Mouse (Mus musculus) hindbrain, embryonic 11.5 days (tissue): ENCODE results near the gene Xylt2. TPM values are rescaled to one million over a fixed set of nuclear protein-coding genes. Genes with fewer than 3 reads are reported as not detected.

ENCODE experiments used
- ATAC-seq: fragments of 200-750 bp; cut with Nextera tagmentation; 2 replicates; pipeline ENCODE4 v1.8.0; 2017; ENCODE audit warnings: mild to moderate bottlenecking, moderate TSS enrichment, moderate library complexity; ENCODE audit not compliant: low FRiP score
- DNase-seq: peaks from one replicate; pipeline ENCODE4 v3.0.0-alpha.2; 2015; ENCODE audit warnings: low spot score
- H3K27ac ChIP-seq: fragments of 300-500 bp; sonication (generic); 2 replicates; pipeline ENCODE4 v1.5.1; 2014; ENCODE audit warnings: mild to moderate bottlenecking, low read depth, low read length
- H3K27me3 ChIP-seq: fragments of 300-500 bp; sonication (generic); 2 replicates; pipeline ENCODE4 v1.6.1; 2014; ENCODE audit warnings: mild to moderate bottlenecking, low read length, moderate library complexity, mixed read lengths; ENCODE audit not compliant: control insufficient read depth, insufficient read depth
- H3K36me3 ChIP-seq: fragments of 300-500 bp; sonication (generic); 2 replicates; pipeline ENCODE4 v1.6.1; 2014; ENCODE audit warnings: mild to moderate bottlenecking, low read length, moderate library complexity, mixed read lengths; ENCODE audit not compliant: control insufficient read depth, insufficient read depth
- H3K4me1 ChIP-seq: fragments of 300-500 bp; sonication (generic); replicated peaks from 2 replicates; pipeline ENCODE4 v1.6.1; 2014; ENCODE audit warnings: low read length, mixed read lengths; ENCODE audit not compliant: control insufficient read depth, insufficient read depth
- H3K4me2 ChIP-seq: fragments of 300-500 bp; sonication (generic); replicated peaks from 2 replicates; pipeline ENCODE4 v1.6.1; 2014; ENCODE audit warnings: mild to moderate bottlenecking, low read depth, low read length
- H3K4me3 ChIP-seq: fragments of 300-500 bp; sonication (generic); 2 replicates; pipeline ENCODE4 v1.5.1; 2014; ENCODE audit warnings: low read depth, low read length
- H3K9ac ChIP-seq: fragments of 300-500 bp; sonication (generic); 2 replicates; pipeline ENCODE4 v1.6.1; 2014; ENCODE audit warnings: low read depth, low read length
- H3K9me3 ChIP-seq: fragments of 300-500 bp; sonication (generic); 2 replicates; pipeline ENCODE4 v1.6.1; 2016; ENCODE audit warnings: low read length; ENCODE audit not compliant: control insufficient read depth
- WGBS: fragments of 180-500 bp; shearing (Covaris S2); extraction: QIAGEN DNeasy Blood & Tissue Kit; methylation state at CpG from one replicate; pipeline ENCODE4 v1.1.7; 2014; 5-methylcytosine and 5-hydroxymethylcytosine counted together
- polyA plus RNA-seq: library from polyadenylated mRNA; unstranded; fragments of >200 nt; fragmentation: Nextera tagmentation; extraction: Ambion mirVana; gene quantifications from 2 replicates; pipeline ENCODE4 v1.2.1, GENCODE M21; 2014

Xylt2 gene
- polyA plus RNA-seq, 1 experiment from 2014 or later = 9.6 TPM

- Histone ChIP-seq H3K9ac (peak overlapping the region; percentile 71), H3K27ac (0 out of 2 replicates have a peak overlapping the region, but pooled peaks have one; percentile 17), H3K4me1 (peaks cover 7% of the 10 kb centered on the region; the same call in 1 of the 2 replicates), H3K9me3 (no peaks in the 10 kb centered on the region), H3K4me3 (peak overlapping the region; percentile 99), H3K4me2 (peak overlapping the region; percentile 89), H3K27me3 (no peaks in the 10 kb centered on the region), H3K36me3 (peaks cover 13% of the 10 kb centered on the region)
- 15% methylated on average over 26 of the region's 26 CpGs for WGBS
- DNase-seq (no peak), ATAC-seq (peak; percentile 14; the same call in 1 of the 2 replicates)
These were observed 46.9 kb downstream of the Xylt2 start for GRCm38 (mm10) chr11:94630199-94631011.

- Histone ChIP-seq H3K36me3 (peaks cover 8% of the 10 kb centered on the region), H3K9me3 (no peaks in the 10 kb centered on the region), H3K27ac (0 out of 2 replicates have a peak overlapping the region, but pooled peaks have one; percentile 17), H3K27me3 (no peaks in the 10 kb centered on the region), H3K4me2 (peak overlapping the region; percentile 89), H3K4me3 (peak overlapping the region; percentile 99), H3K9ac (peak overlapping the region; percentile 71), H3K4me1 (peaks cover 7% of the 10 kb centered on the region; the same call in 1 of the 2 replicates)
- ATAC-seq = peak; percentile 72
- 0% methylated on average over 28 of the region's 28 CpGs for WGBS
- no peak for DNase-seq
These were observed 47.5 kb downstream of the Xylt2 start for GRCm38 (mm10) chr11:94629884-94630198.

GRCm38 (mm10) chr11:94629199-94629883 lies 48.0 kb downstream of the Xylt2 start, which contains the start of gene Lrrc59:
Lrrc59 (plus strand) TSS chr11:94629767.
- peak; percentile 96 for ATAC-seq
- 6% methylated on average over 33 of the region's 41 CpGs for WGBS
- H3K4me1 ChIP-seq = peaks cover 7% of the 10 kb centered on the region; the same call in 1 of the 2 replicates
- H3K9me3 ChIP-seq = no peaks in the 10 kb centered on the region
- H3K27ac ChIP-seq = 0 out of 2 replicates have a peak within 1 kb of the TSS, but pooled peaks have one; percentile 17
- peak within 1 kb of the TSS; percentile 89 for H3K4me2 ChIP-seq
- H3K4me3 ChIP-seq = peak within 1 kb of the TSS; percentile 99
- H3K9ac ChIP-seq = peak within 1 kb of the TSS; percentile 71
- no peaks in the 10 kb centered on the region for H3K27me3 ChIP-seq
- DNase-seq = peak; percentile 97
- H3K36me3 ChIP-seq = peaks cover 6% of the 10 kb centered on the region; the same call in 1 of the 2 replicates

- Histone ChIP-seq H3K9ac (no peak overlapping the region), H3K36me3 (no peaks in the 10 kb centered on the region), H3K4me1 (no peaks in the 10 kb centered on the region), H3K9me3 (no peaks in the 10 kb centered on the region), H3K27ac (no peak overlapping the region), H3K4me3 (no peak overlapping the region), H3K27me3 (no peaks in the 10 kb centered on the region), H3K4me2 (no peak overlapping the region)
- 74% methylated on average over 2 of the region's 2 CpGs for WGBS
- no peak for ATAC-seq
- DNase-seq = no peak
These were observed 55.2 kb downstream of the Xylt2 start for GRCm38 (mm10) chr11:94622162-94622561.

GRCm38 (mm10) chr11:94621458-94621852 lies 55.9 kb downstream of the Xylt2 start:
- Histone ChIP-seq H3K36me3 (no peaks in the 10 kb centered on the region), H3K9me3 (no peaks in the 10 kb centered on the region), H3K4me2 (no peak overlapping the region), H3K9ac (no peak overlapping the region), H3K4me1 (no peaks in the 10 kb centered on the region), H3K27ac (no peak overlapping the region), H3K27me3 (no peaks in the 10 kb centered on the region), H3K4me3 (no peak overlapping the region)
- DNase-seq = no peak
- no peak for ATAC-seq

- no peak overlapping the region for H3K4me2 ChIP-seq
- H3K27ac ChIP-seq = no peak overlapping the region
- no peak overlapping the region for H3K4me3 ChIP-seq
- no peaks in the 10 kb centered on the region for H3K4me1 ChIP-seq
- 63% methylated on average over 6 of the region's 6 CpGs for WGBS
- no peaks in the 10 kb centered on the region for H3K36me3 ChIP-seq
- H3K27me3 ChIP-seq = no peaks in the 10 kb centered on the region
- no peaks in the 10 kb centered on the region for H3K9me3 ChIP-seq
- ATAC-seq (no peak), DNase-seq (no peak)
- no peak overlapping the region for H3K9ac ChIP-seq
These were observed 56.4 kb downstream of the Xylt2 start for GRCm38 (mm10) chr11:94620766-94621457.

GRCm38 (mm10) chr11:94617646-94618045 lies 59.7 kb downstream of the Xylt2 start:
- ATAC-seq (no peak), DNase-seq (no peak)
- Histone ChIP-seq H3K4me3 (no peak overlapping the region), H3K36me3 (no peaks in the 10 kb centered on the region), H3K4me2 (no peak overlapping the region), H3K27ac (no peak overlapping the region), H3K27me3 (no peaks in the 10 kb centered on the region), H3K4me1 (no peaks in the 10 kb centered on the region), H3K9ac (no peak overlapping the region), H3K9me3 (no peaks in the 10 kb centered on the region)
- 92% methylated on average over 2 of the region's 2 CpGs for WGBS

- Histone ChIP-seq H3K9me3 (no peaks in the 10 kb centered on the region), H3K4me1 (no peaks in the 10 kb centered on the region), H3K27me3 (no peaks in the 10 kb centered on the region), H3K9ac (no peak overlapping the region), H3K27ac (no peak overlapping the region), H3K36me3 (no peaks in the 10 kb centered on the region), H3K4me2 (no peak overlapping the region), H3K4me3 (no peak overlapping the region)
- 31% methylated on average over 4 of the region's 4 CpGs for WGBS
- no peak for ATAC-seq
- DNase-seq = no peak
These were observed 61.8 kb downstream of the Xylt2 start for GRCm38 (mm10) chr11:94615494-94615893.
